ENCODE assay signal across 8 mouse cellular contexts in the genomic region with DNA sequence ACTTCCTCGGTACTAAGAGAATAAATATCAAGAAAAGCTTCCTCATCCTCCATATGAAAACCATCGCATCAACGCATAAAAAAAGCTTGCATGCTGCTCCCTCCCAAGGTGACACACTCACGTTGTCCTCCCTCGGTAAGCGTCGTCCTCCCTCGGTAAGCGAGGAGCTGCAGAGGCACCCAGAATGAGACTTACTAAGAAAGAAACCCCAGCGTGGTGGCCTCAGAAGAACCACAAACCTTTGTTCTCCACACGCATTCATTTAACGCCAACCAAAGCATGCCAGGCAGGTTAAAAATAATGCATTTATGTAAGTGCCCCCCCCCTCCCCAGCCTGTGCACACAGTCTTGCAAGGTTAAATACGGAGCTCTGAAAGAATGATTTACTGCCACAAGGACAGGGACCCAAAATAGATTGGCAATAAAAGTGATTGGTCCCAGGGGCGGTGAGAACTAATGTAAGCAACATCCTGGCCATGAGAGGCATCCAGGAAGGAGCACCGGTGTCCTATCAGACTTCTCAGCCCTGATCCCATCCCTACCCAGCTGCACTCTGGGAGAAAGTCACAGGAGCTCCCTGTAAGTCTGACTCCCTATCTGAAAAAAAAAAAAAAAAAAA. TPM values are rescaled to one million over a fixed set of nuclear protein-coding genes. Genes with fewer than 3 reads are reported as not detected.
A peak's percentile ranks its signal among the peaks of the same experiment; 100 is the strongest.
DNase-seq lines count a peak whose midpoint lies in the region; ATAC-seq lines count a peak whose summit lies in the region.

No protein-coding gene starts in this region.

- DNase-seq in limb, embryonic 10.5 days (ENCODE audit: low spot score) = no peak
- DNase-seq in lung, postnatal 4 days = no peak
- DNase-seq in ovary, postnatal 36 days (ENCODE audit: low spot score) = no peak
- no peak for DNase-seq in Muller cell, postnatal 12 days (ENCODE audit: inconsistent ontology term)

- no peak for ATAC-seq in limb, embryonic 12.5 days (ENCODE audit: insufficient number of reproducible peaks, insufficient read depth, low FRiP score, low TSS enrichment, low read depth)
- ATAC-seq in forebrain, embryonic 12.5 days (ENCODE audit: low FRiP score) = no peak
- no peak for ATAC-seq in intestine, embryonic 16.5 days
- no peak for ATAC-seq in neural tube, embryonic 14.5 days (ENCODE audit: low read depth)

- no peak overlapping the region for H3K27ac ChIP-seq in limb, embryonic 12.5 days
- no peak overlapping the region for H3K27ac ChIP-seq in limb, embryonic 10.5 days
- H3K27ac ChIP-seq in forebrain, embryonic 12.5 days = no peak overlapping the region
- no peak overlapping the region for H3K27ac ChIP-seq in intestine, embryonic 16.5 days (ENCODE audit: low read length)
- H3K27ac ChIP-seq in neural tube, embryonic 14.5 days (ENCODE audit: low read depth, low read length) = no peak overlapping the region

- H3K27me3 ChIP-seq in limb, embryonic 12.5 days = no peaks in the 10 kb centered on the region
- H3K27me3 ChIP-seq in limb, embryonic 10.5 days (ENCODE audit: low read depth, poor library complexity, severe bottlenecking) = no peaks in the 10 kb centered on the region
- H3K27me3 ChIP-seq in forebrain, embryonic 12.5 days = no peaks in the 10 kb centered on the region
- H3K27me3 ChIP-seq in intestine, embryonic 16.5 days (replicated peaks; ENCODE audit: control insufficient read depth, insufficient read depth, low read length) = no peaks in the 10 kb centered on the region
- H3K27me3 ChIP-seq in neural tube, embryonic 14.5 days (ENCODE audit: control insufficient read depth, insufficient read depth, low read length) = no peaks in the 10 kb centered on the region

- no peaks in the 10 kb centered on the region for H3K36me3 ChIP-seq in limb, embryonic 12.5 days
- no peaks in the 10 kb centered on the region for H3K36me3 ChIP-seq in limb, embryonic 10.5 days
- H3K36me3 ChIP-seq in forebrain, embryonic 12.5 days (replicated peaks) = no peaks in the 10 kb centered on the region
- no peaks in the 10 kb centered on the region for H3K36me3 ChIP-seq in intestine, embryonic 16.5 days (ENCODE audit: control insufficient read depth, insufficient read depth, low read length)
- no peaks in the 10 kb centered on the region for H3K36me3 ChIP-seq in neural tube, embryonic 14.5 days (ENCODE audit: control insufficient read depth, insufficient read depth, low read length)

- WGBS in limb, embryonic 12.5 days = 10% methylated on average over 15 of the region's 15 CpGs
- WGBS in limb, embryonic 10.5 days = 6% methylated on average over 15 of the region's 15 CpGs
- WGBS in forebrain, embryonic 12.5 days = 10% methylated on average over 15 of the region's 15 CpGs
- WGBS in intestine, embryonic 16.5 days = 18% methylated on average over 15 of the region's 15 CpGs
- 5% methylated on average over 15 of the region's 15 CpGs for WGBS in neural tube, embryonic 14.5 days

- peak overlapping the region; percentile 27 for H3K4me2 ChIP-seq in limb, embryonic 12.5 days
- H3K4me2 ChIP-seq in forebrain, embryonic 12.5 days = peak overlapping the region; percentile 35
- H3K4me2 ChIP-seq in intestine, embryonic 16.5 days (ENCODE audit: low read depth, low read length) = peak overlapping the region; percentile 20; the same call in 1 of the 2 replicates
- H3K4me2 ChIP-seq in neural tube, embryonic 14.5 days (ENCODE audit: low read depth, low read length) = peak overlapping the region; percentile 42

- H3K9ac ChIP-seq in limb, embryonic 12.5 days (replicated peaks) = no peak overlapping the region
- peak overlapping the region; percentile 38; the same call in 1 of the 2 replicates for H3K9ac ChIP-seq in forebrain, embryonic 12.5 days
- no peak overlapping the region for H3K9ac ChIP-seq in intestine, embryonic 16.5 days (ENCODE audit: low read depth, low read length)
- peak overlapping the region; percentile 41; the same call in 1 of the 2 replicates for H3K9ac ChIP-seq in neural tube, embryonic 14.5 days (replicated peaks; ENCODE audit: low read depth, low read length)

- no peaks in the 10 kb centered on the region for H3K9me3 ChIP-seq in limb, embryonic 12.5 days
- H3K9me3 ChIP-seq in limb, embryonic 10.5 days (replicated peaks) = no peaks in the 10 kb centered on the region
- H3K9me3 ChIP-seq in forebrain, embryonic 12.5 days = no peaks in the 10 kb centered on the region
- no peaks in the 10 kb centered on the region for H3K9me3 ChIP-seq in intestine, embryonic 16.5 days (ENCODE audit: control insufficient read depth, low read length)
- no peaks in the 10 kb centered on the region for H3K9me3 ChIP-seq in neural tube, embryonic 14.5 days (ENCODE audit: control insufficient read depth, low read length)

- peaks cover 53% of the 10 kb centered on the region for H3K4me1 ChIP-seq in limb, embryonic 12.5 days (replicated peaks)
- H3K4me1 ChIP-seq in limb, embryonic 10.5 days = peaks cover 72% of the 10 kb centered on the region
- peaks cover 49% of the 10 kb centered on the region for H3K4me1 ChIP-seq in forebrain, embryonic 12.5 days
- H3K4me1 ChIP-seq in intestine, embryonic 16.5 days (ENCODE audit: control insufficient read depth, insufficient read depth, low read length) = peaks cover 47% of the 10 kb centered on the region
- H3K4me1 ChIP-seq in neural tube, embryonic 14.5 days (ENCODE audit: control insufficient read depth, insufficient read depth, low read length) = peaks cover 46% of the 10 kb centered on the region

- H3K4me3 ChIP-seq in limb, embryonic 12.5 days (replicated peaks) = no peak overlapping the region
- H3K4me3 ChIP-seq in limb, embryonic 10.5 days = no peak overlapping the region
- H3K4me3 ChIP-seq in forebrain, embryonic 12.5 days (replicated peaks) = 0 out of 2 replicates have a peak overlapping the region, but pooled peaks have one; percentile 10
- H3K4me3 ChIP-seq in intestine, embryonic 16.5 days (ENCODE audit: low read length) = no peak overlapping the region
- H3K4me3 ChIP-seq in neural tube, embryonic 14.5 days (ENCODE audit: low read depth, low read length) = peak overlapping the region; percentile 14

RNA-seq across cellular contexts. Expression of gene Trio, which starts 3.9 kb away (rescaled TPM):
- 73.6 and 82.3 TPM in 2 replicates for polyA plus RNA-seq in limb, embryonic 12.5 days (2016; fragmentation: Nextera tagmentation; extraction: Ambion mirVana)
- polyA plus RNA-seq in limb, embryonic 10.5 days (2016; fragmentation: Nextera tagmentation; extraction: Ambion mirVana) = 31.4 and 38.4 TPM in 2 replicates
- polyA plus RNA-seq in forebrain, embryonic 12.5 days (2016; fragmentation: Nextera tagmentation; extraction: Ambion mirVana) = 46.1 and 49.0 TPM in 2 replicates
- polyA plus RNA-seq in intestine, embryonic 16.5 days (2015; fragmentation: Nextera tagmentation; extraction: Ambion mirVana) = 12.2 and 13.4 TPM in 2 replicates
- polyA plus RNA-seq in neural tube, embryonic 14.5 days (2014; fragmentation: Nextera tagmentation; extraction: Ambion mirVana) = 65.1 and 73.4 TPM in 2 replicates

Comparison
In these comparisons a context has a peak if more than half of its experiments do, and no peak if none do; other contexts are left out.
1. H3K4me3 ChIP-seq: peak in forebrain, embryonic 12.5 days (single experiment) and neural tube, embryonic 14.5 days (single experiment); none in limb, embryonic 12.5 days (single experiment), limb, embryonic 10.5 days (single experiment) and intestine, embryonic 16.5 days (single experiment).
2. H3K9ac ChIP-seq: peak in forebrain, embryonic 12.5 days (single experiment) and neural tube, embryonic 14.5 days (single experiment); none in limb, embryonic 12.5 days (single experiment) and intestine, embryonic 16.5 days (single experiment).
3. Peak in every context shown above with its lines, with median percentiles within 50 percentile points of each other: H3K4me2 ChIP-seq.